Mouse (Mus musculus): Measurements from ENCODE around the gene Dhrs11.

DNA sequence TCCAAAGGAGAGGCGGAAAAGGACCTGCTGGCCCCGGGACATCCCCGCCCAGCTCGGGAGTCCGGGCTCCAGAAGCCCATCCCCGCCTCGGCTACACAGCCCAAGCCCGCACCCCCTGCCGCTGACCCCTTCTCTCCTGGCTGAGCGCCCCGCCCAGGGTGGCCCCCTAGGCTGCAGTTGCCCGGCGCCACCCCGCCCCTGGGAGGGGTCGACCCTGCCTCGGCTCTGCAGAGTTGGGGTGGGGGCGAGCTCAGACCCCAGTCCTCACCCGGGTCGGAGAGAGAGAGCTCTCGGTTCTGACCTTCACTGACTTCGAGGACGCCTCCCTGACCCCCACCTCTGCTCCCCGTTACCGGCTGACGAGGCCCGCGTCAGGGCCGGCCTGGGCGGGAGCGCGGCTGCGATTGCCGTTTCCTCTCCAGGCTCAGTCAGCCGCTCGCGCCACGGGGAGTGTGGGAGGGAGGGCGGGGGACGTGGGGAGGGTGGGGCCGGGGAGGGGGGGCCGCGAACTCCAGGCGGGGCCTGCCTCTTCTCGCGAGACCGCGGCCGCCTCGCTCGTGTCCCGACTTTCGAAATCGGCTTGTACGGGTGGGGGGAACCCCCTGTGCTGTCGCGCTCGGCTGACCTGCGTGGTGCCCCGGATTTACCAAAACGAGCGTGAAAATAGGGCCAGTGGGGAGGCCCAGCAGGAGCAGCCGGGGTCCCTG, 41.7 kb upstream of the Dhrs11 start, which contains the start of gene Ggnbp2:
- no peak; the same call in 1 of the 2 replicates for TF ChIP-seq POLR2A (IDR thresholded peaks at IDR 0.05; ENCODE audit: borderline replicate concordance, low read depth, low read length)
- no peak for TF ChIP-seq CTCF (IDR thresholded peaks at IDR 0.05; ENCODE audit: low read depth, low read length)

Data from bone marrow macrophage, adult 2 months (primary cell).